Mouse (Mus musculus): ENCODE measurements around the gene Inafm2. TPM values are rescaled to one million over a fixed set of nuclear protein-coding genes. Genes with fewer than 3 reads are reported as not detected.

Inafm2 gene
- polyA plus RNA-seq, 1 experiment: 3.8 TPM

DNA sequence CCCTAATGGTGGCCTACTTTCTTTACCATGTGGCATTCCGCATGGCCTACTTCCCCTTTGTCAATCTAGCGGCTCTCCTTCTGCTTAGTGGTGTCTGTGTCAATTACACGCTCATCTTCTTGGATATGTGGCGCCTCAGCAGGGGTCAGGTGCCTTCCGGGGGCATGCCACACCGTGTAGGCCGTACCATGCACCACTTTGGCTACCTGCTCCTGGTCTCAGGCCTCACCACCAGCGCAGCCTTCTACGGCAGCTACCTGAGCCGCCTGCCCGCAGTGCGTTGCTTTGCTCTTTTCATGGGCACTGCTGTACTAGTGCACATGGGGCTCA lies 44.6 kb downstream of the Inafm2 start:
- no peaks in the 10 kb centered on the region; the same call in 1 of the 2 replicates for H3K27me3 ChIP-seq (ENCODE audit: control insufficient read depth, insufficient read depth, low read length, poor library complexity, severe bottlenecking)
- H3K9ac ChIP-seq (ENCODE audit: low read depth, poor library complexity, severe bottlenecking): no peak overlapping the region
- TF ChIP-seq POLR2A (IDR thresholded peaks at IDR 0.05; ENCODE audit: insufficient read depth, low read length) (no peak), CTCF (IDR thresholded peaks at IDR 0.05; ENCODE audit: low read depth, low read length) (no peak), EP300 (IDR thresholded peaks at IDR 0.05; ENCODE audit: insufficient read depth, low read depth, low read length) (no peak)
- peak overlapping the region; percentile 50 for H3K4me3 ChIP-seq (ENCODE audit: low read depth, low read length)
- no peaks in the 10 kb centered on the region for H3K9me3 ChIP-seq (replicated peaks; ENCODE audit: control insufficient read depth, insufficient read depth, low read length, poor library complexity, severe bottlenecking)
- no peak overlapping the region for H3K27ac ChIP-seq (ENCODE audit: insufficient read depth, low read length)
- H3K36me3 ChIP-seq (ENCODE audit: control insufficient read depth, insufficient read depth, low read length, poor library complexity, severe bottlenecking): no peaks in the 10 kb centered on the region
- H3K4me1 ChIP-seq (ENCODE audit: control insufficient read depth, insufficient read depth, low read length): no peaks in the 10 kb centered on the region

- H3K27me3 ChIP-seq (ENCODE audit: control insufficient read depth, insufficient read depth, low read length, poor library complexity, severe bottlenecking): no peaks in the 10 kb centered on the region; the same call in 1 of the 2 replicates
- H3K9ac ChIP-seq (ENCODE audit: low read depth, poor library complexity, severe bottlenecking): no peak overlapping the region
- no peaks in the 10 kb centered on the region for H3K9me3 ChIP-seq (replicated peaks; ENCODE audit: control insufficient read depth, insufficient read depth, low read length, poor library complexity, severe bottlenecking)
- no peak overlapping the region for H3K27ac ChIP-seq (ENCODE audit: insufficient read depth, low read length)
- peak overlapping the region; percentile 50 for H3K4me3 ChIP-seq (ENCODE audit: low read depth, low read length)
- TF ChIP-seq POLR2A (IDR thresholded peaks at IDR 0.05; ENCODE audit: insufficient read depth, low read length) (no peak), CTCF (IDR thresholded peaks at IDR 0.05; ENCODE audit: low read depth, low read length) (peak; percentile 72)
- no peaks in the 10 kb centered on the region for H3K36me3 ChIP-seq (ENCODE audit: control insufficient read depth, insufficient read depth, low read length, poor library complexity, severe bottlenecking)
- no peaks in the 10 kb centered on the region for H3K4me1 ChIP-seq (ENCODE audit: control insufficient read depth, insufficient read depth, low read length)
These were observed 45.3 kb downstream of the Inafm2 start for GRCm38 (mm10) chr2:118790551-118791525.

DNA sequence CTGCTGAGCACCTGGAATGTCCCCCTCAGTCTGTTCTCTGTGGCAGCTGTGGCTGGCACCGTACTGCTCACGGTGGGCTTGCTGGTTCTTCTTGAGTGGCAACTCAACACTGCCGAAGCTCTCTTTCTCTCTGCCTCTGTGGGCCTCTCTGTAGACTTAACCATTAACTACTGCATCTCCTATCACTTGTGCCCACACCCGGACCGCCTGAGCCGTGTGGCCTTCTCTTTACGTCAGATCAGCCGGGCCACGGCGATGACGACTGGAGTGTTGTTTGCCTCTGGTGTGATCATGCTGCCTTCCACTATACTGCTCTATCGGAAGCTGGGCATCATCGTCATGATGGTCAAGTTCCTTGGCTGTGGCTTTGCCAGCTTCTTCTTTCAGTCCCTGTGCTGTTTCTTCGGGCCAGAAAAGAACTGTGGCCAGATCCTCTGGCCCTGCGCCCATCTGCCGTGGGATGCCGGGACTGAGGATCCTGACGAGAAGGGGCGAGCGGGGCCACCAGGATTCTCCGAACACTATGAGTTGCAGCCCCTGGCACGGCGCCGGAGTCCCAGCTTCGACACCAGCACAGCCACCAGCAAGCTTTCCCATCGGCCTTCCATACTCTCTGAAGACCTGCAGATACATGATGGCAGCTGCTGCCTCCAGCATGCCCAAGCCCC lies 46.2 kb downstream of the Inafm2 start:
- Histone ChIP-seq H3K4me1 (ENCODE audit: control insufficient read depth, insufficient read depth, low read length) (no peaks in the 10 kb centered on the region), H3K27me3 (ENCODE audit: control insufficient read depth, insufficient read depth, low read length, poor library complexity, severe bottlenecking) (no peaks in the 10 kb centered on the region), H3K9me3 (replicated peaks; ENCODE audit: control insufficient read depth, insufficient read depth, low read length, poor library complexity, severe bottlenecking) (no peaks in the 10 kb centered on the region), H3K9ac (ENCODE audit: low read depth, poor library complexity, severe bottlenecking) (no peak overlapping the region), H3K27ac (ENCODE audit: insufficient read depth, low read length) (no peak overlapping the region), H3K36me3 (ENCODE audit: control insufficient read depth, insufficient read depth, low read length, poor library complexity, severe bottlenecking) (no peaks in the 10 kb centered on the region), H3K4me3 (ENCODE audit: low read depth, low read length) (no peak overlapping the region)
- no peak for TF ChIP-seq POLR2A (IDR thresholded peaks at IDR 0.05; ENCODE audit: insufficient read depth, low read length)
- no peak for TF ChIP-seq CTCF (IDR thresholded peaks at IDR 0.05; ENCODE audit: low read depth, low read length)
- TF ChIP-seq EP300 (IDR thresholded peaks at IDR 0.05; ENCODE audit: insufficient read depth, low read depth, low read length): no peak

GRCm38 (mm10) chr2:118792259-118792613 lies 46.7 kb downstream of the Inafm2 start:
- TF ChIP-seq POLR2A (IDR thresholded peaks at IDR 0.05; ENCODE audit: insufficient read depth, low read length): no peak
- TF ChIP-seq CTCF (IDR thresholded peaks at IDR 0.05; ENCODE audit: low read depth, low read length): no peak
- no peak for TF ChIP-seq EP300 (IDR thresholded peaks at IDR 0.05; ENCODE audit: insufficient read depth, low read depth, low read length)
- no peaks in the 10 kb centered on the region for H3K4me1 ChIP-seq (ENCODE audit: control insufficient read depth, insufficient read depth, low read length)
- H3K27me3 ChIP-seq (ENCODE audit: control insufficient read depth, insufficient read depth, low read length, poor library complexity, severe bottlenecking): no peaks in the 10 kb centered on the region
- no peaks in the 10 kb centered on the region for H3K9me3 ChIP-seq (replicated peaks; ENCODE audit: control insufficient read depth, insufficient read depth, low read length, poor library complexity, severe bottlenecking)
- no peak overlapping the region for H3K4me3 ChIP-seq (ENCODE audit: low read depth, low read length)
- H3K36me3 ChIP-seq (ENCODE audit: control insufficient read depth, insufficient read depth, low read length, poor library complexity, severe bottlenecking): no peaks in the 10 kb centered on the region
- H3K9ac ChIP-seq (ENCODE audit: low read depth, poor library complexity, severe bottlenecking): no peak overlapping the region
- no peak overlapping the region for H3K27ac ChIP-seq (ENCODE audit: insufficient read depth, low read length)

DNA sequence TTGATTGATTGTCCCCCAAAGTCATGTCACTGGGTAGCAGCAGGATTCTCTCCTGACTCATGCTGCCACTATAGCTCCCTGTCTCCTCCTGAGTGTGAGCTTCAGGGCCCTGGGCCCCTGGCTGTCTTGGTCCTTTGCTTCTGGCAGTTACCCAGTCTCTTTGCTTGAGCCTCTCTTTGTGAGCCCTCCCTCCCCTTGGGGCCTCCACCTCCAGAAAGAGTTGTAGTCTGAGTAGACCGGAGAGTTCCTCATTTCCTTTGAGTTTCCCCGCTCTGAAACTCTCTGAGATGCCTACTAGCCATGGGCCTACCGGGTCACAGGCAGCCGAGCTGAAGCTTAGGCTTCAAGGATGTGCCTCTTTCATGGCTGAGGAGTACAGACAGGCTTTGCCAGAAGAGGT lies 48.1 kb downstream of the Inafm2 start:
- no peaks in the 10 kb centered on the region for H3K4me1 ChIP-seq (ENCODE audit: control insufficient read depth, insufficient read depth, low read length)
- H3K4me3 ChIP-seq (ENCODE audit: low read depth, low read length): no peak overlapping the region
- H3K27me3 ChIP-seq (ENCODE audit: control insufficient read depth, insufficient read depth, low read length, poor library complexity, severe bottlenecking): peaks cover 1% of the 10 kb centered on the region; the same call in 1 of the 2 replicates
- H3K27ac ChIP-seq (ENCODE audit: insufficient read depth, low read length): no peak overlapping the region
- no peaks in the 10 kb centered on the region; the same call in 1 of the 2 replicates for H3K9me3 ChIP-seq (replicated peaks; ENCODE audit: control insufficient read depth, insufficient read depth, low read length, poor library complexity, severe bottlenecking)
- no peaks in the 10 kb centered on the region for H3K36me3 ChIP-seq (ENCODE audit: control insufficient read depth, insufficient read depth, low read length, poor library complexity, severe bottlenecking)
- no peak overlapping the region for H3K9ac ChIP-seq (ENCODE audit: low read depth, poor library complexity, severe bottlenecking)
- TF ChIP-seq EP300 (IDR thresholded peaks at IDR 0.05; ENCODE audit: insufficient read depth, low read depth, low read length) (no peak), POLR2A (IDR thresholded peaks at IDR 0.05; ENCODE audit: insufficient read depth, low read length) (no peak), CTCF (IDR thresholded peaks at IDR 0.05; ENCODE audit: low read depth, low read length) (no peak)

Other genes with a start within 250 kb of the Inafm2 start
- 21.7 and 22.1 TPM in 2 replicates for gene Bmf, start 196.1 kb upstream of the Inafm2 start, polyA plus RNA-seq (2011; ENCODE audit: insufficient read depth, insufficient read length, low read depth, missing spikeins)
- 189 TPM in 2 replicates for gene Bub1b, start 147.5 kb upstream of the Inafm2 start, polyA plus RNA-seq (2011; ENCODE audit: insufficient read depth, insufficient read length, low read depth, missing spikeins)
- 2.1 and 2.3 TPM in 2 replicates for gene Pak6, start 82.5 kb upstream of the Inafm2 start, polyA plus RNA-seq (2011; ENCODE audit: insufficient read depth, insufficient read length, low read depth, missing spikeins)
- gene Ankrd63, start 41.8 kb upstream of the Inafm2 start, polyA plus RNA-seq (2011; ENCODE audit: insufficient read depth, insufficient read length, low read depth, missing spikeins): not detected in 2 replicates
- gene Plcb2, start 17.3 kb upstream of the Inafm2 start, polyA plus RNA-seq (2011; ENCODE audit: insufficient read depth, insufficient read length, low read depth, missing spikeins): not detected in 2 replicates
- 0.38 and 0.51 TPM in 2 replicates for gene Ccdc9b, start 16.9 kb downstream of the Inafm2 start, polyA plus RNA-seq (2011; ENCODE audit: insufficient read depth, insufficient read length, low read depth, missing spikeins)
- not detected in 2 replicates for gene Phgr1, start 27.0 kb downstream of the Inafm2 start, polyA plus RNA-seq (2011; ENCODE audit: insufficient read depth, insufficient read length, low read depth, missing spikeins)
- gene Disp2, start 34.0 kb downstream of the Inafm2 start, polyA plus RNA-seq (2011; ENCODE audit: insufficient read depth, insufficient read length, low read depth, missing spikeins): not detected in 2 replicates
- 119 and 127 TPM in 2 replicates for gene Knstrn, start 68.2 kb downstream of the Inafm2 start, polyA plus RNA-seq (2011; ENCODE audit: insufficient read depth, insufficient read length, low read depth, missing spikeins)
- gene Ivd, start 116.2 kb downstream of the Inafm2 start, polyA plus RNA-seq (2011; ENCODE audit: insufficient read depth, insufficient read length, low read depth, missing spikeins): 28.7 and 30.3 TPM in 2 replicates
- gene Bahd1, start 154.6 kb downstream of the Inafm2 start, polyA plus RNA-seq (2011; ENCODE audit: insufficient read depth, insufficient read length, low read depth, missing spikeins): 12.2 and 14.1 TPM in 2 replicates
- gene Chst14, start 180.7 kb downstream of the Inafm2 start, polyA plus RNA-seq (2011; ENCODE audit: insufficient read depth, insufficient read length, low read depth, missing spikeins): 9.3 and 10.3 TPM in 2 replicates

All from ES-Bruce4 (cell line).